Mouse (Mus musculus) ES-CJ7 (cell line): ENCODE measurements at regions not wholly inside any gene's neighbourhood (a gene's known extent, or its start where the extent isn't known, plus 50 kb on each side); places are given as distances from the start of the nearest gene placed in this dataset.
A peak's percentile ranks its signal among the peaks of the same experiment; 100 is the strongest.

ENCODE experiments used
- DNase-seq: peaks from one replicate; pipeline ENCODE4 v3.0.0; 2011; ENCODE audit warnings: low read depth, low spot score

GRCm38 (mm10) chr2:159645861-159646260 lies 688.1 kb downstream of the Gm826 start:
- DNase-seq: peak; percentile 36

DNA sequence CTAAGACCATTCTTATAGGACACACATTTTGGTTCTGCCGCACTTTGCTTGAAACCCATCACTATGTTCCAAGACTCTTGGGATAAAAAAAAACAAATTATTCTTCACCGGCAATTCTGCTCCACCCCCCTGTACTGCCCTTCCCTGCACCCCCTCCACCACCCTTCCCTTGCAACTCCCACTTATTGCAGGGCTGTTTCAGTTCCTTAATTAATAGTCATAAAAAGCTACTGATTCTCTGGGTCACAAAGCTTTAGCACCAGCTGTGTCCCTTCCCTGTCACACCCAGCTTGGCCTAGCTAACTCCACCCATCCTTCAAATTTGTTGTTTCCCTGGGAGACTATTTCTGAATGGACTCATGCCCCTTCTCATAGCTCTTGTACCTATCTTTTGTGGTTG lies 687.4 kb downstream of the Gm826 start:
- DNase-seq: no peak

DNA sequence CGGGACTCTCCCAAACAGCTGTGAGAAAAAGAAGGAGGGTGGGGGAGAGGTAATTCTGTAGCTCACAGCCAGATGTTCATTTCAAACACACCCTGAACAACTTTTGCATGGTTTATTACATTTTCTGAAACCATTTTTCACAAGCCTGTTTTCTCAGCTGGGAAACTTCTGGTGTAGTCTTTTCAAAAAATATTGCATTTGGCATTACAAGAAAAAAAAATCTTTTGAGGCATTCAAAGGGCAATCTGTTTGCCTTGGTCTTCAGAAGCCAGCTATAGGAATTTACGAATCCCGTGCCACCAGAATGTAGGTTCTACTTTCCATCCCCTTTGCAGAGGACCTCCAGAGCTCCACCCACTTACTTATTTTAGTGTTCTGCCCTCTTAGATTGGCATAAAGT lies 681.7 kb downstream of the Gm826 start:
- no peak for DNase-seq

DNA sequence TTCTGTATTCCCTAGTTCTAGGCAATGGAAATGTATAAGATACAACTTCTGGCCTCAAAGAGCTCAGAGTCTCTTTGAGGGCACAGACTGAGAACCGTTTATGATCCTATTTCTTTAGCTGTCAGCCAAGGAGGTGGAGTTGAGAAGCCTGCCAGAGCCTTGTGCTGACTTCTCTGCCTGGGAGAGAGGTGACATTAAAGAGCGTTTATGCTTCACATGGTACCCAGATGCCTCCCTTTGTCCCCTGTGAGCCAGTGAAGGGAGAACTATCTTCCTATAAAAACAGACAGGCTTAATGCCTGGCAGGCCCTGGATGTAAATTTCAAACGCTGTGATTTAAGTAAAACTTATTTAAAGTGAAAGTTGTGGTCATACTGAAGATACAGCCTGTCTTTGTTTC lies 657.1 kb downstream of the Gm826 start:
- no peak for DNase-seq

DNA sequence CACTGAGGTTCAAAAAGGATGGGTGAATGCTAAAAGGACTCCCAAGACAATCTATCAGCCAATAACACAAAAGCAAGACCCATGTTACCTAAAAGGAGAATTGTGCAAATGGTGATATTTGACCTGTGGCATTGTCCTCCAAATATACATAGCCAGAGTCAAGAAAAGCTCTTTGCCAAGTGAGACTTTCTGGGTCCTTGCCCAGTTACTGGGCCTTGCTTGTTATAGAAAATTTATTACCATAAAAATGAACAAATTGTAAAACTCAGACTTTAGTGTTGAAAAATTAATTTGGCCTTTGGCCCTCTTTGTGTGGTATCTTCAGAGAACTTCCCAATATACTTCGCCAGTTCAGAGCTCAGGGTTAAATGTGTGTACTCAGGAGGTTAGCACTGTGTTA lies 653.3 kb downstream of the Gm826 start:
- DNase-seq: no peak

GRCm38 (mm10) chr2:159703100-159703499 lies 630.9 kb downstream of the Gm826 start:
- DNase-seq: no peak

GRCm38 (mm10) chr2:159708141-159708540 lies 625.8 kb downstream of the Gm826 start:
- DNase-seq: no peak

GRCm38 (mm10) chr2:159714633-159715032 lies 619.3 kb downstream of the Gm826 start:
- no peak for DNase-seq

DNA sequence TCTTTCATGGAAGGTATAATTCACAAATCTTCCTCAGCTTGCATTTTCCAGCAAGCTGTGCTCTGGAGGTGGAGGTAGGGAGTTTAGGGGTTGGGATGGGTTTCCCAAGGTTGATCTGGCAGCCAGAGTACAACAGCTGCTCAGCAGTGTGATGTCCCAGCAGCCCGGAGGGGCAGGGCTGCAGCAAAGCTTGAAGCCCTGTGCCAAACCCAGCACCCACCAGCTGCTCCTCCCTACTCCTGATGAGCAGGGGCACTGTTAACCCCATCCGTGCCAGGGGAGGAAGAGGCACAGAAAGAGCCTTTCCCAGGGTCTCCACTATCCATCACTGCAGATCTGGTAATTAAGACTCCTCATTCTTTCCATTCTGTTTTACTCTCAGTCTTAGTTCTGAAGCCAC lies 615.2 kb downstream of the Gm826 start:
- DNase-seq: no peak

DNA sequence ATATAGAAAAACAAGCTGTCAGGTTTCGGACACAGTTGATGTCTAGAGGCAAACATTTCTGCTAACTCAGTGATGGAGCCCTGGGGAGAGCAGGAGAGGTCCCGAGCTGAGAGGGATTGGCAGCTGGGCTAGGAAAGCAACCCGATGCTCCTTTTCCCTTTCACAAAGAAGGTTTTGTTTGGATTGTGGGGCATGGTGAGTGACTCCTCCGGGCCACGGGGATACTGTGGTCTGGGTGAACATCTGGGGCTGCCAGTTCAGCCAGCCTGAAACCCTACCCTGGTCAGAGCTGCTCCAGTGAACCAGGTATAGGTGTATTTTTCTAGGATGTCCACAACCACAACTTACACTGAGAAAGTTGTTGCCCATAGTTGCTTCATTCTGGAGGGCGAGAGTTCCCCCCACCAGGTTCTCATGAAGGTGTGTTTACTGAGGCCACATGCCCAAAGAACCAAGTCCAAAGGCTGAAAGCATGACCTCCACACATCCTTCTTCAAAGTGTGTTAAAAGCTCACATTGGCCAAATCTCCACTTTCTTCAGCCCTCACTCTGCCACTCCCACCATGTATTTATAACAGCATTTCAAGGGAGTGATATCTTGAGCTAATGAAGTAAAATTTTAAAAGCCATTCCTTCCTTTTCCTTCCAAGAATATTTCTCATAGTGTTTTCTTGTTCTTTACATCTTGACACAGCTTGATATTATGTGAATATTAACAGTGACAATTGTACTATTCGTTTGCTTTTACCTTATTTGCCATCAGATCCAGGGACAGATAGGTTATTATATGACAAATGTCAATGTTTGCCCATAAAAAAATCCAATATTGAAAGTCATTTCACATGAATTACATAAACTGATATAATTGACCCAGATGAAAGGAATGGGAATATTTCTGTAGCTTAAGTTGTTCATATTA lies 608.5 kb downstream of the Gm826 start:
- no peak for DNase-seq

GRCm38 (mm10) chr2:159729301-159729700 lies 604.7 kb downstream of the Gm826 start:
- DNase-seq: no peak

DNA sequence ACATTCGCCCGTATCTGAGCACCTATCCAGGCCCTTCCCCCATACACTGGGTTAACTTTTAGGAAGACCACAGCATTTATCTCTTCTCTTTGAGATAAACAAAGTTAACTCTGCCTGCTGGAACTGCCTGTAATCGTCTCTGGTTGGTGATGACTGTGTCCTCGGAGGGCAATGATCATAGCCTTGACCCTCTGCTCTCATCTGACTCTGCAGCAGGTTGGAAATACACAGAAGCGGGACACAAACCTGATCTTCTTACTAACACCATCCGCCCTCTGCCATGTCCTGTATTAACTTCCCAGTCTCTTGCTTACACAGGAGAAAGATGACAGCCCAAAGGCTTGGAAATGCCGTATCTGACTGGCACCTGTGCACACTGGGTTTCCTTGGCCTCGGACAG lies 603.7 kb downstream of the Gm826 start:
- DNase-seq: no peak

- no peak for DNase-seq
Observed at GRCm38 (mm10) chr2:159731305-159731704, 602.7 kb downstream of the Gm826 start.

- DNase-seq: no peak
Observed at GRCm38 (mm10) chr2:159732413-159732812, 601.5 kb downstream of the Gm826 start.

DNA sequence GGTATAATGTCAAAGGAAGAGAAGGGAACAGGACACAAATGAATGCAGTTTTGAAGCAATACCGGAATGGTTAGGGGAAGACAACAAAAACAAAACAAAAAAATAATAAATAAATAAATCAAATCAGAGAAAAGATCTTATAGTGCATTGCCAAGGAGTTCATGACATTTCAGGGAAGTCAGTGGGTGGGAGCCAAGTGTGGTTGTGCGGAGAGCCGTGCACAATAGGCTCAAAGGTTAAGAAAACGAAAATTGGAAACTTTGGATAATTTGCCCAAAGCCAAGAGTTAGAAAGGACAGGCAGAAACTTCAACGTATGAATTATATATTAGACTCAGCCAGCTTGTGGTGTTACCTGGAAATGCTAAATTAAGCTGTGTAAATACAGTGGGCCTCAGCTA lies 599.4 kb downstream of the Gm826 start:
- DNase-seq: no peak

DNA sequence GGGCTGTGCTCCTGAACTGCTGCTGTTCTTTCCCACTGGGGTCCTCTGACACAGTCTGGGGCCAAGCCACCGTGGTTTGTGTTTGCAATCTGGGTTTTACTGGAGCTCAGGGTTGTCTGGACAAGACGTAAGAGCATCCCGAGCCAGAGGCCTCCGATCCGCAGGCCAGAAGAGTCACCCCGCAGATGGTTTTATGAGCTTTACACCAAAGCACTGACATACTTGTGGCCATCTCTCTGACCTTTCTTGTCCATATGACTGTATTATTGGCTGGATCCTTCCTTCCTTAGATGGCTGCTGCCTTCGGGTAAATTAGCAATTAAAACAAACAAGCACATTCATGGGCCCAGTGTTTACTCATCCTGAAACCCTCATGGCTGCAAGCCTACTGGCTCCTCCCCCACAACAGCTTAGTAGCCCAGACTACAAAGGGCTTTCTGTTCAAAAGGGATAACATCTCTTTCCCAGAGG lies 578.4 kb downstream of the Gm826 start:
- DNase-seq: no peak

DNA sequence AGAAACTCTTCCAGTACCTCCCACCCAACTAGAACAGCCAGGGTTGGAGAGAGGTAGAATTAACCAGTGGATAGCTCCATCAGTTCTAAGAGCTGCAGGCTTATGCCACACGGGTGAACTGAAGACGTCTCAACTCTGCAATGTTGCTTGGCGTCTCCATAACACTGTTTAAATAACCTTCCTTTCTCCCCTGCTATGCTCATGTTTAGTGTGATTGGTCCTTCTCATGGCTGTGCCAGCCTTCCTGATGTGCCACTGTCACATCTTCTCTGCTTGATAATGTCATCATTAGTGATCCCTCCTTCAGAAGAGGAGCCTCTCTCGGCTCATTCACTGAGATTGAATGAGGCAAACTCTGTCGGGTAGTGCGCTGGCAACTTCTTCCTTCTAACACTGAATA lies 573.2 kb downstream of the Gm826 start:
- no peak for DNase-seq

DNA sequence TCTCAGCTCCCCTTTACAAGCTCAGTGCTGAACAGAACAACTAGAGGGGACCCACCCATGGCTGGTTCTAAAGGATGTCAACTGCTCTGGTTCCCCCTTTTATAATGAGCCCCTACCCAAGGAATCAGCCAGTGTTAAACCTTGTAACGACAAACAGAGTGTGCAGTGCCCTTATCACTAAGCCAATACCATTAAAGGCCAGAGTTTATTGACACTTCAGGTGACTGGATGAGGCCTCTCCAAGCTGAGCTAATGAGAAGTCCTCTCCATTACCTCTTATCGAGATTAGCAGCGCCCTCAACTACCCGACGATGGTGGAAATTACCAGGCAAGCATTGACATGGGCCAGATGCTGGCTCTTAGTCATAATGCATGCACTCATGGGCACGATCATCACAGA lies 570.8 kb downstream of the Gm826 start:
- no peak for DNase-seq
